Mouse (Mus musculus): Measurements from ENCODE around the gene Metrnl.
"Not testable (repeated sequence)": the region's sequence is repeated elsewhere in the genome, so short reads cannot be mapped to it uniquely, and the experiment has no call there.

The Metrnl gene

DNA sequence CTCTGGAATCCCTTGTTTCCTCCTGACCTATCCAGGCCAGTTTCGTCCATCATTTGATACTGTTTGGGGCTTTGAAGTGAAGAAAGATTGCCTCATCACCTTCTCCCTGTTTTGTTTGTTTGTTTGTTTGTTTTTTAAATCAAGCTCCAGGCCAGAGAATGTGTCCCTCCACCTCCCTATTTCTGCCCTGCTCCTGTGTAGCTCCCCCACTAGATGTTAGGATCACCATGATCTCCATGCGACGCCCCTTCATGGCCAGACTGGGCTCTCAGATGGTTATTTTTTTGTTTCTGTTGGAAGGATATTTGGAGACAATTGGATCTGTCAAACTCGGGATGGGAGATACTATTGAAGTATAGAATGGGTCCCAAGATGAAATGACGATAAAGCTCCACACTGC, at the start of gene Metrnl:
Metrnl (plus strand) TSS at position 301 of the 400 bp plus-strand sequence.
- DNase-seq: no peak

- DNase-seq: no peak
Observed at GRCm38 (mm10) chr11:121651556-121651955, 49.8 kb upstream of the Metrnl start.

DNA sequence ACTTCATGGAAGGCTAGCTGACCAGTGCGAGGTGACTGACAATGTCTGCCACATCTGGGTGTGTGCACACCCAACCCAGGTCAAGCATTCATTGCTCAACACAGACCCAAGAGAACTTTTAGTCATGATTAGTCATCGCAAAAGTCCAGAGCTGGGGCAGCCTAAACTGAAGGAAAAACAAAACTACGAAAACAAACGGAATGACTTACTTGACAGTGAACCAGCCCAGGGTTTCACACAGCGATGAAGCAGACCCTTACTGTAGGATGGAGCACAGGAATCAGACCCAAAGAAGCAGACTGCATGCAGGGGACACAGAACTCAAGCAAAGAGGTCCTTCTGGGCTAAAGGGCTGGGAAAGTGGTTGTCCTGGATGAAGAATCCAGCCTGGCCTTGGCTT, 49.4 kb upstream of the Metrnl start:
- DNase-seq: no peak

GRCm38 (mm10) chr11:121652547-121653305, 48.6 kb upstream of the Metrnl start:
- peak; percentile 65 for DNase-seq

- DNase-seq: no peak
Observed at GRCm38 (mm10) chr11:121653631-121654030, 47.7 kb upstream of the Metrnl start.

GRCm38 (mm10) chr11:121654406-121654945, 46.9 kb upstream of the Metrnl start:
- no peak for DNase-seq

GRCm38 (mm10) chr11:121655166-121655806, 46.1 kb upstream of the Metrnl start:
- no peak for DNase-seq

- no peak for DNase-seq
Observed at GRCm38 (mm10) chr11:121655807-121656511, 45.4 kb upstream of the Metrnl start.

DNA sequence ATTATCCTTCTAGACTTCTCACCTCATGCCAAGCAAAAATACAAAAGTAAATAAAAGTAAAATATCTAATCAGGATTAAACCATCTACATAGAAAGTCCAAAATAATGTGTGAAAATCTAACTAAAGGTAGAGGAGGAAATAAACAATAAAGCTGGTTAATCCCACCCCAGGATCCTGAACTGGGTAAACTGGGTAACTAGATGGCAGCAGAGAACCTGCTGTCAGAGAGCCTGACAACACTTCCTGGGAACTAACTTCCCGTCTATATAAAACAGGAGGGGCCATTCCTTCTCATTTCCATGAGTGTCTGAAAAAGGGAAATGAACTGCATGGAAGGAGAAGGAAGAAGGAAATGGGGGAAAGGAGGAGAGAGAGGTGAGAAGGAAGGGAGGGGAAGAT, 43.2 kb upstream of the Metrnl start:
- DNase-seq: no peak

GRCm38 (mm10) chr11:121660604-121661003, 40.7 kb upstream of the Metrnl start:
- DNase-seq: not testable (repeated sequence)

DNA sequence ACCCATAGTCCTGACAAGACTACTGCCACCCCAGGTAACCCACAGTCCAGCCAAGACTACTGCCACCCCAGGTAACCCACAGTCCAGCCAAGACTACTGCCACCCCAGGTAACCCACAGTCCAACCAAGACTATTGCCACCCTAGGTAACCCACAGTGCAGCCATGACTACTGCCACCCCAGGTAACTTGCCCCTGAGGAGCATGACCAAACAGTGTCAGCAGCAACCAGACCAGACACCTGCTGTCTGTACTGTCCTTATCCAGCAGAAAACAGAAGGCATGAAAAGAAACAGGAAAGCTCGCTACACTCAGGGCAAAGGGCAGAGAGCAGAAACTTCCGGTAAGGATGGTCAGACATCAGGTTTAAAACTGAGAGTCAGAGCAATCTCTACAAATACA, 40.2 kb upstream of the Metrnl start:
- DNase-seq: no peak

DNA sequence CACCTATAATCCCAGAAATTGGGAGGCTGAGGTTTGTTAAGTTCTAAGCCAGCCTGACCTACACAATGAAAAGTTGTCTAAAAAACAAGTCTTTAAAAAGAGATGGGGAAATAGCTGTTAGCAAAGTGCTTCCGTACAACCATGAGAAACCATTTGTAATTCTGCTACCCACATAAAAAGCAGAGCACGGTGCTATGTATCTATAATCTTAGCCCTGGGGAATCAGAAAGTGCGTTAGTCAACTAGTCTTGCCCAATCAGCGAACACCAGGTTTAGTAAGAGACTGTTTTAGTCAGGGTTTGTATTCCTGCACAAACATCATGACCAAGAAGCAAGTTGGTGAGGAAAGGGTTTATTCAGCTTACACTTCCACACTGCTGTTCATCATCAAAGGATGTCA, 33.8 kb upstream of the Metrnl start:
- no peak for DNase-seq

GRCm38 (mm10) chr11:121668776-121669175, 32.6 kb upstream of the Metrnl start:
- no peak for DNase-seq

DNA sequence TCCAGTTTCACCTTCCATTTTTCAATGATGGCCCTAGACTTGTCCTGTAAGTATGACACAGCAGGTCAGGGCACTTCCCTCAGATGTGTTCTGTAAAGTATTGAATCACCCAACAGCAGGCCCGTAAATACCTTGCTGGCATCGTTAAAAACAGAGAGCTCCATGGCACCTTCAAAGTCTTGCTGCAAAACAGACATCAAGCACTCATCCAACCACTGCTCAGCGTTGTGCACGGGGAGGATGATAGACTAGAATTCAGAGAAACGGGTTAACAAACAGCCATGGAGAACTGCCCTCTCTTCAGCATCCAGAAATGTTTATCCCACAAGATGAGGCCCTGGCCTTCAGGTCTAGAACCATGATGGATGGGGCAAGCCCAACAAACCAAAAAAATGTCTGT, 30.4 kb upstream of the Metrnl start:
- no peak for DNase-seq

DNA sequence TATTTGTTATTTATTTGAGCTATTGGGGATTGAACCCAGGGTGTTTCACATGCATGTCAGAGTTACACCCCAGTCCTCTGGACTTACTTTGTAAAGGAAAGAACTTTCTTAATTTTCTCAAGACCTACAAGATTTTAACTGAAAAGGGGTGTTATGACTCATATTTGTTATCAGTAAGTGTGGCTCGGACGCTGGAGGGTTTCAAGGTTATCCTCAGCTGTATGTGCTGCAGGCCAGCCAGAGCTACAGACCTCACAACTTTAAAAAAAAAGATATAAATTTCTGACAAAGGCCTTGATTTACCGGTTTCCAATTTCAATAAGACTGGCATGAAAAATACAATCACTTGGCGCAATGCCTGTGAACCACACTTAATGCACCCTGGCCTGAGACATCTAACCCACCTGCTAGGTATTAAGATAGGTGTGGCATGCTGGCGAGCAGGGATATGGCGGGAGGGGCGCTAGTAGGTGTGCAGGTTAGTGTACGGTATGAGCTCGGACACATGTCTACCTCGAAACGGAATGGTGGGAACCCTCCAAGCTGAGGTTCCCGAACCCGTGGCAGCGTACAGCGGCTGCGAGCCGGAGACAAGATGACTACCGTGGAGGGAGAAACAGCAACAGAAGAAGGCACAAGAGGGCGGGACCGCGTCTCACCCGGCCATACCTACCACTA, 28.9 kb upstream of the Metrnl start:
- no peak for DNase-seq

- DNase-seq: peak; percentile 97 to 98
Observed at GRCm38 (mm10) chr11:121672990-121673572, 28.3 kb upstream of the Metrnl start, which contains the start of gene B3gntl1. B3gntl1 (minus strand) TSS chr11:121673153.

- DNase-seq: no peak
Observed at GRCm38 (mm10) chr11:121673629-121674028, 27.7 kb upstream of the Metrnl start.

DNA sequence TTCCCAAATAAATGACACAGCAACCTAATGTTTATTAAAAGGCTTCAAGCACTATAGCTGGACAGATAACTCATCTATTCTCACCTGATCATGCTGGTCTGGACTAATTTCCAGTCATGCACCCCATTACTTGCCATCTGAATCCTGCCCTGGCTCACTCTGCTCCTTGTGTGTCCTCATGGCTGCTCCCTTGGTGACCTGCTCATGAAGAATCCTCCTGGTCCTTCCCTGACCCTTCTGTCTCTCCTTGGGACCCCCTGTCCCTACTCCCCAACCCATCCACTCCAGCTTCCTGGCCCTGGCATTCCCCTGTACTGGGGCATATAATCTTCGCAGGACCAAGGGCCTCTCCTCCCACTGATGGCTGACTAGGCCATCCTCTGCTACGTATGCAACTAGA, 24.5 kb upstream of the Metrnl start:
- no peak for DNase-seq

DNA sequence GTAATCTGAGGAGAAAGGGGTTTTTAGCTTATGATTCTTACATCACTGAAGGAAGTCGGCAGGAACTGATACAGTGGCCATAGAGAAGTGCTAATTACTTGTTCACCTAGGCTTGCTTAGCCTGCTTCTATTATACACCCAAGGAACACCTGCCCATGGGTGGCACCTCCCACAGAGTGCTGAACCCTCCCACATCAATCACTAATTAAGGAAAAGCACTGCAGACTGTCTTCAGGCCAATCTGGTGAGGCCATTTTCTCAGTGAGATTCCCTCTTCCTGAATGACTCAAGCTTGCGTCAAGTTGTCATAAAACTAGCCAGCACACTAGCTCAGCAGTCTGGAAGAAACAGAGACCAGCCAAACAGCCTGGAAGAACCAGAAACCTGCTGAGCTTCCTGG, 21.8 kb upstream of the Metrnl start:
- no peak for DNase-seq

DNA sequence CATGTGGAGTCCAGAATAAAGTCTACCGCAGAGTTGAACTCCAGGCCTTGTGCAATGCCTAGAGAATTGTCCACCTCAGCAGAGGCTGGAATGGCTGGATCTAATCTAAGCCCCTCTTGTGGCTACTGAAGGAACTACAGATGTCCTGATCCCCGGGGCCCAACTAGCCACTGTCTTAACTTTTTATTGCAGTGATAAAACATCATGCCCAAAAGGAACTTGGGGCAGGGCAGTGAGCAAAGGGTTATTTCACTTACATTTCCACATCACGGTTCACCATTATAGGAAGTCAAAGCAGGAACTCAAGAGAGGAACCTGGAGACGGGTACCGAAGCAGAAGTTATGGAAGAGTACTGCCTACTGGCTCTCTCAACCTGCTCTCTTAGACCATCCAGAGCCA, 20.6 kb upstream of the Metrnl start:
- DNase-seq: peak; percentile 36 to 38

- DNase-seq: no peak
Observed at GRCm38 (mm10) chr11:121683243-121683642, 18.1 kb upstream of the Metrnl start.

DNA sequence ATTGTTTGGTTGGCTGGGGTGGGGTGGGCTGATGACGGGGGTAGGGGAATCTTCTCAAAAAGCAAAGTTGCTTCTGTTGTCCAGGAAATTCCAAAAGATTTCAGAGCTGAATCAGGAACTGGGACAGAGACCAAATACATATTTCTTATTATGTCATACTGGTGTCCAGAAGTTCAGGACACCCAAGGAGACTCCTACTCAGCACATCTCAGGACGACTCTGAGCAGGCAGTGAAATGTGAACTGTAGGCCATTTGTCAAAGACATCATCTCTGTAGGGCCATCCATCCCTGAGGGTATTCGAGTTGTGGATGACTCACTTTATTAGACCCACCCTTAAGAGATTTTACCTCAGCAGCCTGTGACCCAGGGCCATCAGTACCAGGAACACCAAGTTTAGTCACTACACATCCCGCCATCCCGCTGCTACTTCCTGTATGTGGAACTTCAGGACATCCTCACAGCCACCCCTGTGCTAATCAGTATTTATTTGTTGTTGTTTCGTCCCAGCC, 15.8 kb upstream of the Metrnl start:
- DNase-seq: no peak

Data from B cell, adult 2 months (primary cell).